Mouse (Mus musculus) cerebellum, adult 11-12 months (tissue): ENCODE results near the gene Lingo1.
A peak's percentile ranks its signal among the peaks of the same experiment; 100 is the strongest.

Experiments used
- DNase-seq: peaks from one replicate; pipeline ENCODE4 v3.0.0; 2022

Lingo1 gene

GRCm38 (mm10) chr9:56669605-56670221 lies 126.6 kb downstream of the Lingo1 start:
- DNase-seq: peak; percentile 68

- no peak for DNase-seq
Measured at GRCm38 (mm10) chr9:56664136-56664535, 132.1 kb downstream of the Lingo1 start.

GRCm38 (mm10) chr9:56662946-56663345 lies 133.3 kb downstream of the Lingo1 start:
- no peak for DNase-seq

GRCm38 (mm10) chr9:56662405-56662804 lies 133.9 kb downstream of the Lingo1 start:
- DNase-seq: no peak

GRCm38 (mm10) chr9:56661217-56661840 lies 134.9 kb downstream of the Lingo1 start:
- no peak for DNase-seq

GRCm38 (mm10) chr9:56658580-56658979 lies 137.7 kb downstream of the Lingo1 start:
- peak; percentile 32 for DNase-seq

GRCm38 (mm10) chr9:56657996-56658398 lies 138.3 kb downstream of the Lingo1 start:
- peak; percentile 53 for DNase-seq

GRCm38 (mm10) chr9:56656766-56657542 lies 139.3 kb downstream of the Lingo1 start:
- DNase-seq: peak; percentile 42

- no peak for DNase-seq
Measured at GRCm38 (mm10) chr9:56655167-56655566, 141.1 kb downstream of the Lingo1 start.

- DNase-seq: no peak
Measured at GRCm38 (mm10) chr9:56652551-56652950, 143.7 kb downstream of the Lingo1 start.

GRCm38 (mm10) chr9:56651586-56651985 lies 144.7 kb downstream of the Lingo1 start:
- no peak for DNase-seq

GRCm38 (mm10) chr9:56646227-56647025 lies 149.8 kb downstream of the Lingo1 start:
- no peak for DNase-seq

- no peak for DNase-seq
Measured at GRCm38 (mm10) chr9:56643474-56643873, 152.8 kb downstream of the Lingo1 start.

- DNase-seq: no peak
Measured at GRCm38 (mm10) chr9:56638226-56638905, 157.9 kb downstream of the Lingo1 start.

- no peak for DNase-seq
Measured at GRCm38 (mm10) chr9:56637403-56637857, 158.8 kb downstream of the Lingo1 start.

- peak; percentile 49 for DNase-seq
Measured at GRCm38 (mm10) chr9:56636766-56637402, 159.4 kb downstream of the Lingo1 start.

GRCm38 (mm10) chr9:56636214-56636613 lies 160.1 kb downstream of the Lingo1 start:
- peak; percentile 89 for DNase-seq

- peak; percentile 78 for DNase-seq
Measured at GRCm38 (mm10) chr9:56635498-56636121, 160.7 kb downstream of the Lingo1 start.

GRCm38 (mm10) chr9:56635121-56635497 lies 161.2 kb downstream of the Lingo1 start:
- peak; percentile 66 for DNase-seq

GRCm38 (mm10) chr9:56634406-56635120 lies 161.7 kb downstream of the Lingo1 start:
- no peak for DNase-seq
